Mouse (Mus musculus) embryonic facial prominence, embryonic 11.5 days (tissue): Measurements from ENCODE around the gene Rpl7a. TPM values are rescaled to one million over a fixed set of nuclear protein-coding genes. Genes with fewer than 3 reads are reported as not detected.

ENCODE experiments used
- ATAC-seq: fragments of 200-750 bp; cut with Nextera tagmentation; replicated peaks from 2 replicates; pipeline ENCODE4 v1.8.0; 2017; ENCODE audit warnings: low read depth; ENCODE audit not compliant: insufficient number of reproducible peaks, low FRiP score, low TSS enrichment
- DNase-seq: peaks from one replicate; pipeline ENCODE4 v3.0.0-alpha.2; 2015; ENCODE audit warnings: low spot score
- H3K27ac ChIP-seq: fragments of 300-500 bp; sonication (generic); replicated peaks from 2 replicates; pipeline ENCODE4 v1.5.1; 2014; ENCODE audit warnings: mild to moderate bottlenecking, low read depth, low read length, control low read depth
- H3K27me3 ChIP-seq: fragments of 300-500 bp; sonication (generic); 2 replicates; pipeline ENCODE4 v1.6.1; 2014; ENCODE audit warnings: mild to moderate bottlenecking, low read length, moderate library complexity, mixed read lengths; ENCODE audit not compliant: control insufficient read depth, insufficient read depth
- H3K36me3 ChIP-seq: fragments of 300-500 bp; sonication (generic); replicated peaks from 2 replicates; pipeline ENCODE4 v1.6.1; 2014; ENCODE audit warnings: low read depth, mild to moderate bottlenecking, low read length, moderate library complexity, mixed read lengths; ENCODE audit not compliant: control insufficient read depth, insufficient read depth
- H3K4me1 ChIP-seq: fragments of 300-500 bp; sonication (generic); 2 replicates; pipeline ENCODE4 v1.6.1; 2014; ENCODE audit warnings: low read length, mixed read lengths; ENCODE audit not compliant: control insufficient read depth, insufficient read depth
- H3K4me2 ChIP-seq: fragments of 300-500 bp; sonication (generic); 2 replicates; pipeline ENCODE4 v1.6.1; 2014; ENCODE audit warnings: low read depth, mild to moderate bottlenecking, control low read depth, low read length, moderate library complexity
- H3K4me3 ChIP-seq: fragments of 300-500 bp; sonication (generic); 2 replicates; pipeline ENCODE4 v1.5.1; 2014; ENCODE audit warnings: low read depth, low read length, control low read depth
- H3K9ac ChIP-seq: fragments of 300-500 bp; sonication (generic); replicated peaks from 2 replicates; pipeline ENCODE4 v1.6.1; 2014; ENCODE audit warnings: mild to moderate bottlenecking, control low read depth, low read length
- H3K9me3 ChIP-seq: fragments of 300-500 bp; sonication (generic); replicated peaks from 2 replicates; pipeline ENCODE4 v1.6.1; 2016; ENCODE audit warnings: mild to moderate bottlenecking, low read length, inconsistent platforms, mixed read lengths; ENCODE audit not compliant: control insufficient read depth
- WGBS: fragments of 180-500 bp; shearing (Covaris S2); extraction: QIAGEN DNeasy Blood & Tissue Kit; methylation state at CpG from one replicate; pipeline ENCODE4 v1.1.7; 2014; 5-methylcytosine and 5-hydroxymethylcytosine counted together
- polyA plus RNA-seq: library from polyadenylated mRNA; unstranded; fragments of >200 nt; fragmentation: Nextera tagmentation; extraction: Ambion mirVana; gene quantifications from 2 replicates; pipeline ENCODE4 v1.2.1, GENCODE M21; 2014

Gene Rpl7a
- polyA plus RNA-seq, 1 experiment from 2014 or later: 719 TPM

DNA sequence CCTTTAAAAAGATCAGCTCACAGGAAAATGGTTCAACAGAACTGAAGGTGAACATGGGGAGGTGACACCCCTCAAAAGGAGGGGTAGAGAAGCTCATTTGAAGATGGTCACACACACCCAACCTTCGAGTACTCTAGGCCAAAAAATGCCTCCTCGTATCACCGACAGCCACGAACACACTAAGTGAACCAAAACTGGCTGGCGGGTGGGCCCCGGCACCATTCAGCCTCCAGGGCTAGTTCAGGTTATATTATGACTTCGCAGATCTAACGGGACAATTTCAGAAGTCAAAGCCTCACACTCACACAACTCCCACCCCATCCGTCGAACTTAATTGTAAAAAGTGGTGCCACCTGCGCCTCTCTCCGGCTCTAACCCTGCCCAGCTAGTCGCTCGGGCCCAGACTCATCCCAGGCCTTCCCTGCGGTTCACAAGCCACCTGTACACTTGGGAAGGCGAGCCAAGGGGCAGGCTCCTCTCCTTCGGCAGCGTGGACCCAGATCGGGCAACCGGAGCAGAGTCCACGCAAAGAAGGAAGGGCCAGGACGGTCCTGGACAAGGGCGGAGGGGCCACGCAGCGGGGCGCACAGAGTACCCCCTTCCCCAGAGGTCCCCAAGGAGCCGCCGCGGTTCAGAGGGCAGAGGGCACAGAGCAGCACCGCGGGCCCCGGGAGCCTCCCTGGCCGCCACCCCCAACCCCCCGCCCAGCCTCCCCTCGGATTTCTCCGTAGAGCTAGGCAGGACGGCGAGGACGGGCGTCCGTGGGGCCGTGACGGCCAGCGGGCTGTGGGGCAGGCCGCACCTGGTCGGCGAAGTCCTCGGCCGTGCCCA, 22.1 kb downstream of the Rpl7a start:
- H3K4me1 ChIP-seq: no peaks in the 10 kb centered on the region; the same call in 1 of the 2 replicates
- ATAC-seq (no peak; the same call in 1 of the 2 replicates), DNase-seq (peak; percentile 12)
- peak overlapping the region; percentile 76 for H3K4me3 ChIP-seq
- peak overlapping the region; percentile 54 for H3K27ac ChIP-seq
- peak overlapping the region; percentile 99 for H3K9ac ChIP-seq
- 3% methylated on average over 32 of the region's 49 CpGs for WGBS
- no peaks in the 10 kb centered on the region; the same call in 1 of the 2 replicates for H3K36me3 ChIP-seq
- H3K27me3 ChIP-seq: no peaks in the 10 kb centered on the region
- no peaks in the 10 kb centered on the region for H3K9me3 ChIP-seq
- peak overlapping the region; percentile 72 for H3K4me2 ChIP-seq

DNA sequence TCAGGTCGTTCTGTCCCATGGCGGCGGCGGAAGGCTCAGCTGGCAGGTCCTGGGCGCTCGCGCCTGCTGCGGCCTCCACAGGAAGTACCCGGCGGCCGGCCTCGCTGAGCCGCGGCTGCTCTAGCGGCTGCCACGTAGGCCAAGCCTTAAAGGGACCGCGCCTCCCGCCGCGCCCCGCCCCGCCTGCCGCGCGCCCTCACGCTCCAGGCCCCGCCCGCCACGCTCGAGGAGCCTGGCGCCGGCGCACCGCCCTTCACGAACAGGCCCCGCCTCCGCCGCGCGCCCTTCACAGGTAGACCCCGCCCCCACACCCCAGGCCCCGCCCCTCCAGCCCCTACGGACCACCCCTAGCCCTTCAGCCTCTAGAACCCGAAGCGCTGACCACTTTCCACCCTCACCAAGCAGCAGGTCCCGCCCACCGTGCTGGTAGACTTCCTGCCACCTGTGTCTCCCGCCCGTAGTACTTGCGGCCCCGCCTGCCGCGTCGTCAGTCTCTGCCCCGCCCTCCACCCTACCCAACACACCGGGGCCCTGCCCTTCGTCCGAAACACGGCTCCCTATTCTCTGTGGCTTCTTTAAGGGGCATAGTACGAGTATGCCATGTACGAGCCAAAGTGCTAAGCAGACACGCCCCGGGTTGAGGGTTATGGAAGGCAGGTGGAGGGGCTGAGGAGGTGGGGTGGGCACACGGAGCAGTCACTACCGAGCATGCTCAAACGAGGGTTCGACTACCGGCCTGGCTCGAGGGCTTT, 22.9 kb downstream of the Rpl7a start, which contains the start of the genes Surf4 and Stkld1:
Gene Surf4, minus strand, starts transcription at position 625 of the 752 bp plus-strand sequence.
Gene Stkld1, plus strand, starts transcription at position 744 of the 752 bp plus-strand sequence.
- no peaks in the 10 kb centered on the region for H3K27me3 ChIP-seq
- peak; percentile 97 for DNase-seq
- ATAC-seq: peak; percentile 92
- H3K4me3 ChIP-seq: peak within 1 kb of the TSS; percentile 76
- H3K9me3 ChIP-seq: no peaks in the 10 kb centered on the region
- no peaks in the 10 kb centered on the region; the same call in 1 of the 2 replicates for H3K36me3 ChIP-seq
- H3K4me1 ChIP-seq: no peaks in the 10 kb centered on the region; the same call in 1 of the 2 replicates
- peak within 1 kb of the TSS; percentile 72 for H3K4me2 ChIP-seq
- under 1% methylated on average over 48 of the region's 70 CpGs for WGBS
- H3K9ac ChIP-seq: peak within 1 kb of the TSS; percentile 99
- peak within 1 kb of the TSS; percentile 54 for H3K27ac ChIP-seq

- Histone ChIP-seq H3K4me3 (no peak overlapping the region), H3K27ac (no peak overlapping the region), H3K4me1 (no peaks in the 10 kb centered on the region; the same call in 1 of the 2 replicates), H3K27me3 (no peaks in the 10 kb centered on the region), H3K9ac (no peak overlapping the region), H3K9me3 (no peaks in the 10 kb centered on the region), H3K36me3 (no peaks in the 10 kb centered on the region; the same call in 1 of the 2 replicates), H3K4me2 (no peak overlapping the region)
- no peak for ATAC-seq
- no peak for DNase-seq
- WGBS: 91% methylated on average over 2 of the region's 2 CpGs
Measured at GRCm38 (mm10) chr2:26935286-26935685, 24.7 kb downstream of the Rpl7a start.

- Histone ChIP-seq H3K4me2 (no peak overlapping the region), H3K9me3 (no peaks in the 10 kb centered on the region)
Measured at GRCm38 (mm10) chr2:26936425-26936824, 25.9 kb downstream of the Rpl7a start.

DNA sequence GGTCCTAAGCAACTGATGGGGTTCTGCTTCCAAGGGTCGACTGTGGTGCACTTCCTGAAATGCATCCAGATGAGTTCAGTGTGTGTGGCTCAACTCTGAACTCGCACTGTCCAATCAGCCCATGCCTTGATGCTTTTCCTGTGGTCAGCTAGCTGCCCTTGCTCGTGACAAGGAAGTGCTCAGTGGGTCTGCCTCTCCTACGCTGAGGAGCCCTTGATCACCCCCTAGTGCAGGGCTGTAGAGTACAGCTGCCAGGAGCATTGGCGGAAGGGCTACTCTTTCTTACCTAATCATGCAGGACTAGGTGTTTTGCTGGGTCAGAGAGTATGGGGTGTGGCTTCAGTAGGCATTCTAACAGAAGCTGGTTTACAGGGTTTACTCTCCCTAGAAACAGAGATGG, 31.0 kb downstream of the Rpl7a start:
- WGBS: 37% methylated on average over 5 of the region's 5 CpGs
- Histone ChIP-seq H3K27me3 (no peaks in the 10 kb centered on the region), H3K27ac (no peak overlapping the region), H3K4me1 (no peaks in the 10 kb centered on the region), H3K4me3 (no peak overlapping the region), H3K9me3 (no peaks in the 10 kb centered on the region), H3K36me3 (no peaks in the 10 kb centered on the region), H3K4me2 (no peak overlapping the region), H3K9ac (no peak overlapping the region)
- ATAC-seq (no peak), DNase-seq (no peak)

More at GRCm38 (mm10) chr2:26936425-26936824, 25.9 kb downstream of the Rpl7a start:
- H3K4me1 ChIP-seq: no peaks in the 10 kb centered on the region; the same call in 1 of the 2 replicates
- no peaks in the 10 kb centered on the region for H3K27me3 ChIP-seq
- H3K9ac ChIP-seq: no peak overlapping the region
- H3K27ac ChIP-seq: no peak overlapping the region
- DNase-seq (no peak), ATAC-seq (no peak)
- no peak overlapping the region for H3K4me3 ChIP-seq
- WGBS: 73% methylated on average over 1 of the region's 1 CpGs
- no peaks in the 10 kb centered on the region for H3K36me3 ChIP-seq

DNA sequence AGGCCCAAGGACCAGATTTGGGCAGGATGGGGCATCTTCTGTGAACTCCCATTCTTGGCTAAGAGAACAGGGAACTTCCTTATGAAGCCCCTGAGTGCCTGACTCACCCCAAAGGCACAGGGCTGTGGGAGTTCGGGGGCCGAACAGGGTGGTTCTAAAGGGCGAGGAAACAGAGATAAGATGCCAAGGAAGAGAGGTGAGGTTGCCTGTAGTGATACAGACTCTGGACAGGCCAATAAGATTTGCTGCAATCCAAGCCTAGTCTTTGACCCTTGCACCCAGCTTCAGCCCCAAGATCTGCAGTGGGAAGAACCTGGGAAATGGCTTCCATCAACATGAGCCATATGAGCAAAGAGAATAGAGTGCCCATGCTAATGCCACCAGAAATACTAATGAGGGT, 32.7 kb downstream of the Rpl7a start:
- Histone ChIP-seq H3K4me2 (no peak overlapping the region), H3K4me3 (no peak overlapping the region), H3K27ac (no peak overlapping the region), H3K36me3 (no peaks in the 10 kb centered on the region), H3K27me3 (no peaks in the 10 kb centered on the region), H3K9ac (no peak overlapping the region), H3K9me3 (no peaks in the 10 kb centered on the region), H3K4me1 (no peaks in the 10 kb centered on the region)
- DNase-seq (no peak), ATAC-seq (no peak)
- WGBS: 77% methylated on average over 3 of the region's 3 CpGs

DNA sequence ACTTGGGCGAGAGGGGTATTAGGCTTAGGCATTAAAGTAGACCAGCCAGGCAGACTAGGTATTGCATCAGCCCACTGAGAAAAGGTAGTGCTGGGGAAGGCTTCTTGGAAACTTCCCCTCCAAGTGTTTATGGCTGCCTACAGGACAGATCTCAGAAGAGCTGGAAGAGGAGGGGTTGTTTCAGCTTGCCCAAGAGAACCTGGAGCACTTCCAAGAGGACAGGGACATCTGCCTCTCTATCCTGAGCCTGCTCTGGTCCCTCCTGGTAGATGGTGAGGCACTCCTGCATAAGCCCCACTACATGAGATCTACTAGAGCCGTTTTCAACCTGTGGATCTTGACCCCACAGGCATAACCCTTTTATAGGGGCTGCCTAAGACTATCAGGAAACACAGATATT, 39.8 kb downstream of the Rpl7a start:
- Histone ChIP-seq H3K4me2 (no peak overlapping the region), H3K27ac (no peak overlapping the region), H3K4me3 (no peak overlapping the region), H3K4me1 (no peaks in the 10 kb centered on the region), H3K27me3 (no peaks in the 10 kb centered on the region), H3K9ac (no peak overlapping the region), H3K36me3 (peaks cover 2% of the 10 kb centered on the region), H3K9me3 (no peaks in the 10 kb centered on the region)
- DNase-seq (no peak), ATAC-seq (no peak)
- WGBS: 85% methylated on average over 2 of the region's 2 CpGs
